Mouse (Mus musculus): ENCODE data around the gene Depdc7. TPM values are rescaled to one million over a fixed set of nuclear protein-coding genes. Genes with fewer than 3 reads are reported as not detected.

The Depdc7 gene
- polyA plus RNA-seq, 1 experiment from 2014 or later = 9.1 TPM

DNA sequence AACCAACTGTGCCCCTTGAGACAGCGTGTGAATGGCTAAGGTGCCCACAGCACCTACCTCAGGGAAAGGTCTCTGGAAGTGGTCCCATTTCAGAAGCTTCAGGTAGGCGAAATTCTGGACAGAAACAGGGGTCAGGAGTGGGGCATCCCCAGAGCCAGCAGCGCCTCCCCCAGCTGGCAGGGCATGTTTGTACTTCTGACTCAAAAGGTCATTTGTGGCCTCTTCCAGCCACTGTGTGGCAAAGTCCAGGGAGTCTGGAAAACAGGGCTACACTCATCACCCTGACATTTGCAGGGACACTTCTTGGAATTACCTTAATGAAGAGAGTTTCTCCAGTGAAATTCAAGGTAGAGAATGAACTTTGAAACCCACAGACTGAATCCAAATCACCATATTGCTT, 54.4 kb downstream of the Depdc7 start:
- Histone ChIP-seq H3K27ac (no peak overlapping the region), H3K4me3 (no peak overlapping the region), H3K4me1 (no peaks in the 10 kb centered on the region), H3K4me2 (no peak overlapping the region), H3K27me3 (no peaks in the 10 kb centered on the region), H3K9ac (no peak overlapping the region), H3K9me3 (no peaks in the 10 kb centered on the region), H3K36me3 (no peaks in the 10 kb centered on the region)
- ATAC-seq (ENCODE audit: borderline replicate concordance, extremely low read depth, low FRiP score, low TSS enrichment) = no peak
- WGBS = 66% methylated on average over 3 of the region's 3 CpGs

DNA sequence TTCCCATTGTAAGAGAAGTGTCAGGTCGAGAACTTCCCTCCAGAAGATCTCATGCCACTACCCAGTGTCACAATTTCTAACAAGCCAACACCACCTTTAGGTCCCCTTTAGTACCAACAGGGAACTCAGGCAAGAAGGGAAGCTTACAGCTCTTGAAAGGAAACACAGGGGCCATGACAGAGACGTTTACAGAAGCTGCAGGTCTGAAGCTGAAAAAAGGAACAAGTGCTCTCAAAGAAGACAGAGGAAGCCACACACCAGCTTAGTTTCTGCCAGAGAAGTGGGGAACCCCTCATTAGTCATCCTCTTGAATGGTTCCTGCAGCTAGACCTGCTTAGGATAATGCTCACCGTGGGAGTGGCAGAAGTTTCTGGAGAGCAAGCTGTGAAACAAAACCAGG, 55.4 kb downstream of the Depdc7 start:
- Histone ChIP-seq H3K36me3 (no peaks in the 10 kb centered on the region), H3K27ac (no peak overlapping the region), H3K4me3 (no peak overlapping the region), H3K27me3 (no peaks in the 10 kb centered on the region), H3K4me2 (no peak overlapping the region), H3K4me1 (no peaks in the 10 kb centered on the region), H3K9ac (no peak overlapping the region), H3K9me3 (no peaks in the 10 kb centered on the region)
- 54% methylated on average over 3 of the region's 3 CpGs for WGBS
- no peak for ATAC-seq (ENCODE audit: borderline replicate concordance, extremely low read depth, low FRiP score, low TSS enrichment)

DNA sequence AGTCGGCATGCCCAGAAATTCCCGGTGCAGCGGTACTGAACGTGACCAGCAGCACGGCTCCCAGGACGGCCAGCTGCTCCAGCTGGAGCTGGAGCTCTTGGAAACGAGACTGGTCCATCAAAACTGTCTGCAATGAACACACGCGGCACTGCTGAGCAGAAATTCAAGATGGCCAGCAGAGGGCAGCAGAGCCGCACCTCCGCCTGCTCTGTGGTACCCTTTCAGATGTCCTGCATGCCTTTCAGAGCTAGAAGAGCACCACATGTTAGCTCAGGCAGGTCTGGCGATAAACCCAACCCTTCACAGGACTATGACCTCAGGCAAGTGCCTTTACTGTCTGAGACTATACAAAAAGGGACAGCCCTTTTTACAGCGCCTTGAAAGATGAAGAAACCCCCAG, 57.3 kb downstream of the Depdc7 start:
- Histone ChIP-seq H3K4me3 (no peak overlapping the region), H3K4me2 (peak overlapping the region; percentile 21; the same call in 1 of the 2 replicates), H3K36me3 (no peaks in the 10 kb centered on the region), H3K4me1 (no peaks in the 10 kb centered on the region), H3K9me3 (no peaks in the 10 kb centered on the region), H3K27ac (no peak overlapping the region), H3K27me3 (no peaks in the 10 kb centered on the region), H3K9ac (no peak overlapping the region)
- 5% methylated on average over 13 of the region's 13 CpGs for WGBS
- ATAC-seq (ENCODE audit: borderline replicate concordance, extremely low read depth, low FRiP score, low TSS enrichment) = peak; percentile 84

DNA sequence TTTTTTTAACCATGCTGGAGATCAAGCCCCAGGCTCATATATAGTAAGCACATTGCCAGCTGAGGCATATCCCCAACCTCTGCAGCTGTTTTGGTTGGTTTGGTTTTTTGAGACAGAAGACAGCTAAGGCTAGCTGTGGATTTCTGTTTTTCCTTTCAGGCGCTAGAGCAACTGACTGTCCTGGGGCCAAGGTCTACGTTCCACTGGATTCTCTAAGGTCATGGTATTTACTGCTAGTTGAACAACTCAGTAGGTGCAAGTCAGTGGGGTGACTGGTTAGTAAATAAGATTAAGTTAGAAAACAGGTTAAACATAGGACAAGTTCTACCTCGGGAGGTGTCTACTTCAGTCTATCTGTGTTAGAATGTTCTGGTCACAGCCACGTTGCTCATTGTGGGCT, 57.9 kb downstream of the Depdc7 start:
- Histone ChIP-seq H3K27ac (no peak overlapping the region), H3K4me2 (no peak overlapping the region), H3K4me1 (no peaks in the 10 kb centered on the region), H3K4me3 (no peak overlapping the region), H3K27me3 (no peaks in the 10 kb centered on the region), H3K9me3 (no peaks in the 10 kb centered on the region), H3K9ac (no peak overlapping the region), H3K36me3 (no peaks in the 10 kb centered on the region)
- ATAC-seq (ENCODE audit: borderline replicate concordance, extremely low read depth, low FRiP score, low TSS enrichment) = no peak
- WGBS = 88% methylated on average over 4 of the region's 4 CpGs

DNA sequence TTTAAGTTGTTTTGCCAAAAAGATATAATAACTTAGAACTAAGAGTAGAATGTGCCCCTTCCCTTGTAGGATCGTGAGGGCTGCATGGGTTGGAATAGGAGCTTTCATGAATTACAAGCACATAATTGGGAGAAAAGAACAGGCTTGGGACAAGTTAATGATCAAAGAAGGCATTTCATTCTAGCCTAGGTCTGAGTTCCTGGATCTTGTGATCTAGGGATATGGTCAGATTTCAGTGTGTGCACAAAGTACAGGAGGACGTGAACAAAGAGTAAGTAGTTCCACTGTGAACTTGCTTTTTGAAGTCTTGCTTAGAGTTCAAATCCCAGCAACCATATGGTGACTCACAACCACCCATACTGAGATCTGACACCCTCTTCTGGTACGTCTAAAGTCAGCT, 65.4 kb downstream of the Depdc7 start:
- Histone ChIP-seq H3K4me2 (no peak overlapping the region), H3K27me3 (no peaks in the 10 kb centered on the region), H3K27ac (no peak overlapping the region), H3K9me3 (no peaks in the 10 kb centered on the region), H3K36me3 (no peaks in the 10 kb centered on the region), H3K9ac (no peak overlapping the region), H3K4me1 (no peaks in the 10 kb centered on the region), H3K4me3 (no peak overlapping the region)
- ATAC-seq (ENCODE audit: borderline replicate concordance, extremely low read depth, low FRiP score, low TSS enrichment) = no peak
- WGBS = 62% methylated on average over 3 of the region's 3 CpGs

Other genes starting within 250 kb of the Depdc7 start
- 16.6 and 16.8 TPM in 2 replicates for gene Hipk3, start 248.4 kb downstream of the Depdc7 start, polyA plus RNA-seq (2015; fragmentation: Nextera tagmentation; extraction: Ambion mirVana)
- 63.8 and 65.7 TPM in 2 replicates for gene Cstf3, start 152.4 kb downstream of the Depdc7 start, polyA plus RNA-seq (2015; fragmentation: Nextera tagmentation; extraction: Ambion mirVana)
- gene Tcp11l1, start 30.7 kb downstream of the Depdc7 start, polyA plus RNA-seq (2015; fragmentation: Nextera tagmentation; extraction: Ambion mirVana) = 27.3 and 32.2 TPM in 2 replicates
- gene Pin1rt1, start 26.5 kb downstream of the Depdc7 start, polyA plus RNA-seq (2015; fragmentation: Nextera tagmentation; extraction: Ambion mirVana) = not detected in 2 replicates
- gene Qser1, start 73.9 kb upstream of the Depdc7 start, polyA plus RNA-seq (2015; fragmentation: Nextera tagmentation; extraction: Ambion mirVana) = 8.6 and 9.1 TPM in 2 replicates
- gene Prrg4, start 107.0 kb upstream of the Depdc7 start, polyA plus RNA-seq (2015; fragmentation: Nextera tagmentation; extraction: Ambion mirVana) = 2.4 and 3.1 TPM in 2 replicates
- gene Ccdc73, start 124.9 kb upstream of the Depdc7 start, polyA plus RNA-seq (2015; fragmentation: Nextera tagmentation; extraction: Ambion mirVana) = 5.3 and 5.4 TPM in 2 replicates

Measured in lung, embryonic 15.5 days (tissue).